Mouse (Mus musculus): Measurements from ENCODE around the gene Pnpla6.

Pnpla6 gene

DNA sequence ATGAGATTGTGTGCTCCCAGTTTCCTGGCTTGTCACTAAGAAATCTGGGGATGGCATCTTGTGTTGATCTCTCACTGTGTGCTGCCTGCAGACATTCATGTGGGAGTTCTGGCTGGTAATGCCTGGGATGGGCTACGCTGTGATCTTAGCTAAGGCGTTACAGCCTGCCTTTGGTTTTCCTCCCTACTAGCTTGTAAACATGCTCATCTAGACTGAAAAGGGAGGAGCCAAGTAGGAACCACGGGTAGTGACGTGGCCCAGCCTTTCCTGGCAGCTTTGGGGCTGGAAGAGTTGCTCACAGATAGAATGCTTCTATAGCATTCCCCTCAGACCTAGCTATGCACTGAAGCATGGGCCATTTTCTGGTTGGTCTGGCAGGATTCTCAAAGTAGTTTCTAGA is 13.0 kb upstream of the Pnpla6 start:
- intact Hi-C loops (cut with DNase I) = no loop called here

DNA sequence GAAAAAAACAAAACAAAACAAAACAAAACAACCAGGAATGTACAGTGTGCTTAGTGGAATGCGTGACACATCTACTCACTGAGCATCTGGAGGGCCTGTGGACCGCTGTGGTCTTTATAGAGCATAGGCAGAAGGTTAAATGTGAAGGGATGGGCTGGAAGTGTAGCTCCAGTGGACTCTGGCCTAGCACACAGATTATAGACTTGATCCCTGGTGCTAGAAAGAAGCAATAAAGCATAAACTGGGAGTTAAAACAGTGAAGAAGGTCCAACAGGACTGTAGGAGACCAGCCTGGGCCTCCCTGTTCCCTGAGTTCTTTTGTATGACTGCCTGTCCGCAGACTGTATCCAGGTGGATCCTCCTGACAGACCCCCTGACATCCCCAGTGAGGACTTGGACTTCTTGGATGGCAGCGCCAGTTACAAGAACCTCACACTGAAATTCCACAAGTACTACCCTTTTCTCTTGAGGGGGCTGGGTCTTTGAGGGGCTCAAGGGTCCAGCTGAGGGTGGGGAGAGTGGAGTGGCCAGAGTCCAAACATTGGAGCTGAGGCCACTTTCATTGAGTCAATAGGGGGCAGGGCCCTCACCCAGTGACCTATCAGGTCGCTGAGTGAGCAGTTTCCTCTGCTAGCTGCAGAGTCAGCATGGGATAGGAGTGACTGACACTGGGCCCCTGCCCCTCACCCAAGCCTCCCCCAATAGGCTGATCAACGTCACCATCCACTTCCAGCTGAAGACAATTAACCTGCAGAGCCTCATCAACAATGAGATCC is 7.0 kb upstream of the Pnpla6 start:
- intact Hi-C loops (cut with DNase I) = no loop called here

DNA sequence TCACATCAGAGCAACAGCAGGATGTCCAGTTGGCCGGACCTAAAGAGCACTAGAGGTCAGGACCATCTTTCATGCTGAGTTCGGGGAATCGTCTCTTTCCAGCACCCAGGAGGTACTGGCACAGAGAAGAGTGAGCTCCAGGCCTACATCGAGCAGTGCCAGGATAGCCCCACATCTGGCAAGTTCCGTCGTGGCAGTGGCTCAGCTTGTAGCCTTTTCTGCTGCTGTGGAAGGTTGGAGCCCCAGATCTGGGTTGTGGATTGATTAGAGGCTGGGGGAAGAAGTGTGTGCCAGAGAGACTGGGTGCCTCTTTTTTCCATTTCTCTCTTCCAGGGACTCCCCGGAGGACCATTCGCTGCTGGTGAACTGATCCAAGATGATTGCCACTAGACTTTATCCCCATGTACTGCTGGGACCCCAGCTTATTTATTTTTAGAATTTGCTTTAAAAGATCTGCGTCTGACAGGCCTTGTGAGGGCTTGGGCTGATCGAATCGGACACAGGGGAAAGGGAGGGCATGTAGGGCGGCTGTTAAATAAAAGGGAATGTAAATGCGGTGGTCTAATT is 420 bp upstream of the Pnpla6 start:
- intact Hi-C loops (cut with DNase I) = no loop called here

DNA sequence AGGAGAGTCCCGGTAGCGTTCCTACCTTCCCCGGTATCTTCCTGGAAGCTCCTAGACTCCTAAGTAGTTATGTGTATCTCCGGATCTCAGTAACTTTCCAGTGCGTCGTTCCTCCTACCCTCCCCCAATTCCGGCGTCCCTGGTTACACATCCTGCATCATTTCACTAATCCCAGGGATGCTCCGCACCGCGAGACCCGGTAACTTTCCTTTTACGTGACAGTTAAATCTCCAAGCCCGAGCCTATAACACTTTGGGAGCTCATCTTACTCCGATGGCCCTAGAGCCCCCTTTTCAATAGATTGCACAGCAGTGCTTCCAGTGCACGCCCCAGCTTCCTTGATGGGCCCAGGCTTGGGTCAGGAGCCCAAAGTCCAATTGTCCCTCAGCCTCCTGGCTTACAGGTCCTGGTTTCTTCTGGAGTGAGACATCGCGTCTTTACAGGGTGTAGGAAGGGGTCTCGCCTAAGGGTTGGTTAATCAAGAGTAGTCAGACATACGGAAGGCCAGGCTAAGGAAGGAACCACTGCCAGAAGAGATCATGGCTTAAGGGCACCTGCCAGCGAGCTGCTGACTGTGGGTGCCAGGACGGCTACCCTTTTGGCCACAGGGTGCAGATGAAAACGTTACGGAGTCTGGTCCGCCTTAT is 710 bp downstream of the Pnpla6 start:
- intact Hi-C loops (cut with DNase I) = no loop called here

DNA sequence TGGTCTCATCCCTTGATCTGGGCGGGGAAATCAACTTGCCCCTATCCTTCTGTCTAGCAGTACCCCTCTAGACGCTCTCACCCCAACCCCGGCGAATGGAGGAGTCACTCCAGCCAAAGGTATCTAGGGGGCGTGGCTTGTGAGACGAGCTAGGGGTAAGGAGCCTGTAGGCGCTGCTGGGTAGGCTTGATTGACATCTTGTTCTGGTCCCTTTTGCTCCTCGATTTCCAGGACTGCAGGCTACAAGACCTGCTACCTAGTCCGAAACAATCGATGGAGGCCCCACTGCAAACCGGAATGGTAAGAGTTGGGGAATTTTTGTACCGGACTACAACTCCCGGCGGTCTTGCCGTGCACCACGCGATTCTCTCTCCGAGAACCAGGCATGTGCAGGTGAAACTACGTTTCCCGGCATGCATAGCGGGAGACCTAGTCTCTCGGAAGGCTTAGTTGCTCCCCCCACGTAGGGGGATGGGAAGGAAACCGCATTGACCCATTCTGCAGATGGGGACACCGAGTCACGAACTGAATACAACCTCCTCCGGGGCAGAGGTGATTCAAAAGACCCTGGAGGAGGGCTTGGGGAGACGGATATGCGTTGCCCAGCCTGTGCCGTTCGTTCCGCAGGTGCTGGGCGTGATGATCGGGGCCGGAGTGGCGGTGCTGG is 1.4 kb downstream of the Pnpla6 start:
- intact Hi-C loops (cut with DNase I) = no loop called here

DNA sequence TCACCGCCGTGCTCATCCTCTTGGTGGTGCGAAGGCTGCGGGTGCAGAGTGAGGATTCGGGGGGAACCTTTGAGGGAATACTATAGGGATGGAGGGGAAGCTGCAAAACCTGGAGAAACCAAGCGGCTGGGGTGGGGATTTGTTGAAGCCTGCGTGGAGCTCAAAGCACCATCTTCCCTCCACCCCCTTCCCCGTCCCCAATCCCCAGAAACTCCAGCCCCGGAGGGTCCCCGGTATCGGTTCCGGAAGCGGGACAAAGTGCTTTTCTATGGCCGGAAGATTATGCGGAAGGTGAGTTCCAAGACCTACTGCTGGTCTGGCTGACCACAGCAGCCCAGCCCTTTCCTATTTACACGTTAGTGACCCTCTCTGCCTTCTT is 1.9 kb downstream of the Pnpla6 start:
- intact Hi-C loops (cut with DNase I) = no loop called here

DNA sequence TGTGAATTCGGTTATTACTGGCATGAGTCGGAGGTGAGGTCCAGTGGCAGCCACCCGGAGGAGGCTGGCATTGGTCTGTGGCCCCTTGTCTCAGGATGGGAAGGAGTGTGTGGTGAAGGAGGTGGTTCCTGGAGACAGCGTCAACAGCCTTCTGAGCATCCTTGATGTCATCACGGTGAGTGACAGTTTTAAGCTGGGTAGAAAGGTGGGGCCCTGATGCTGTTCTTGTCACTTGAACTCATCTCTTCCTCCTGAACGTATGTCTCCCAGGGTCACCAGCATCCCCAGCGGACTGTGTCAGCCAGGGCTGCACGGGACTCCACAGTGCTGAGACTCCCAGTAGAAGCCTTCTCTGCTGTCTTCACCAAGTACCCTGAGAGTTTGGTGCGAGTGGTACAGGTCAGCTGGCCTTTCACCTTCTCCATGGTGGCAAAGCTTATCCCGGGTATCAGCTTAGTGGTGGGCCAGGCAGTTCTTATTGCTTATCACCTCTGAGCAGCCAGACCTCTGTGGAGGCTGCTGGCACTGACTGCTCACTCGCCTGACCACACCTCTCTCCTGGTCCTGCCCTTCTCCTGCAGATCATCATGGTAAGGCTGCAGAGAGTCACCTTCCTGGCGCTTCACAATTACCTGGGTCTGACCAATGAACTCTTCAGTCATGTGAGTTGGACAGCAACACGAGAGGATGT is 7.0 kb downstream of the Pnpla6 start:
- intact Hi-C loops (cut with DNase I) = no loop called here

DNA sequence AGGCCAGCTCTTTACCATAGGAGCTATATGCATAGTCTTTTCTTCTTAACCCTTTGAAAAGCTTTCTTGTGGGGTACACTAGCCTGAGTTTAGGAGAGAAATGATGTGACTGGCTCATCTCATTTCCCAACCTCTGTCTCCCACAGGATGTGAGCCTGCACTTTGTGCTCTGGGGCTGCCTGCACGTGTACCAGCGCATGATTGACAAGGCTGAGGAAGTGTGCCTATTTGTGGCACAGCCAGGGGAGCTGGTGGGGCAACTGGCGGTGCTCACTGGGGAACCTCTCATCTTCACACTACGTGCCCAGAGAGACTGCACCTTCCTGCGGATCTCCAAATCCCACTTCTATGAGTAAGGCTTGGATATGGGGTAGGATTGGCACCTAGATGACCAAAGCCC is 15.6 kb downstream of the Pnpla6 start:
- intact Hi-C loops (cut with DNase I) = no loop called here

DNA sequence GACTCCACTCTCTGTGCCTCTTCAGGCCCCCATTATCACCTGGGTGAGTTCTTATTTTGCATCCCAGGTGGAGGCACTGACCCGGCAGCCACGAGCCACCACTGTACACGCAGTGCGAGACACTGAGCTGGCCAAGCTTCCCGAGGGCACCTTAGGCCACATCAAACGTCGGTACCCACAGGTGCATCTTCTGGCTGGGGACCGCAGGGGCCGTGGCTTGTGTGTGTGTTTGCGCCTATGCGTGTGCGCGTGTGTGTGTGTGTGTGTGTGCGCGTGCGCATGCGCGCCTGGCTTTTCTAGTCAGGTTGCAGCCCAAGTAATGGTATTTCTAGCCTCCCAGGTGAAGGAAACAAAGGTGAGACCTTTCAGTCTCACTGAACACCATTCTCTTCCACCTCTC is 16.8 kb downstream of the Pnpla6 start:
- intact Hi-C loops (cut with DNase I) = no loop called here

DNA sequence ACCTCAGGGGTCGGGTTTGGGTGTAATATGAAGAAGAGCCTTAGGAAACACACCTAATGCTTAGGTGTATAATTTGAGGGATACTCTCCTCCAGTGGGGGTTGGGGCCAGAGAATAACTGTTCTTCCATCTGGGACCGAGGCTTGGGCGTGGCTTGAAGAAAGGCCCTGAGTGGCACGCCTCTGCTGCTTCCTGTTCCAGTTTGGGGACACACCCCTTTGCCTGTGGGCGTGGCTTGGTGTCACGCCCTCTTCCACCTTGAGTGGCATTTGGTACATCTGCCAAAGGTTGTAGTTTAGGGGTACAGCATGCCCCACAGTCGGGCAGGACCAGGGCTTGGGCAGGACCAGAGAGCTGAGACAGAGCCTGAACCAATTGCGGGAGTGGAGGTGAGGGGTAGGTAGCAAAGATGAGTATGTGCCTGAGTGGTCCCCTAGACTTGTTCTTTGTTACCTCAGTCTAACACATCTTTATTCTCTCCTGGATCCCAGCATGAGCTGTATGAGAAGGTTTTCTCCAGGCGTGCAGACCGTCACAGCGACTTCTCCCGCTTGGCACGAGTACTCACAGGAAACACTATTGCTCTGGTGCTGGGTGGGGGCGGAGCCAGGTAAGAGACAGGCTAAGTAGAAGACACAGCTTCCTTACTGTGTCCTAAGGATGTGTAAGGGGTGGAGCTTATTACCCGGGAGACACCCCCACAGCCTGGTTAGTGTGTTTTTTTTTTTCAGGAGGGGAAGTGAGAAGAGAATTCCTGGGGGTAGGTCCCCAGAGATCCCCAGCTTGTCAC is 21.1 kb downstream of the Pnpla6 start:
- intact Hi-C loops (cut with DNase I) = no loop called here

DNA sequence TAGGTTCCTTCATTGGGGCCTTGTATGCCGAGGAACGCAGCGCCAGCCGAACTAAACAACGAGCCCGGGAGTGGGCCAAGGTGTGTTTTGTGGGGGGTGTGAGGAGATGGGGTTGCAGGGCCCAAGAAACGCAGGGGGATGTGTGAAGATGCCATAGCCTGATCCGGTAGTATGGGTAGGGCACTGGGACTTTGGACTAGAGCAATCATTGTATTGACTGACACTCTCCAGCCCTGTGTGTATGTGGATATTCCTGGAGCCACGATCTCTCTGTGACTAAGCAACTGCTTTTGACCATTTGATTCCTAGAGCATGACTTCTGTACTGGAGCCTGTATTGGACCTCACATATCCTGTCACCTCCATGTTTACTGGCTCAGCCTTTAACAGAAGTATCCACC is 21.8 kb downstream of the Pnpla6 start:
- intact Hi-C loops (cut with DNase I) = no loop called here

DNA sequence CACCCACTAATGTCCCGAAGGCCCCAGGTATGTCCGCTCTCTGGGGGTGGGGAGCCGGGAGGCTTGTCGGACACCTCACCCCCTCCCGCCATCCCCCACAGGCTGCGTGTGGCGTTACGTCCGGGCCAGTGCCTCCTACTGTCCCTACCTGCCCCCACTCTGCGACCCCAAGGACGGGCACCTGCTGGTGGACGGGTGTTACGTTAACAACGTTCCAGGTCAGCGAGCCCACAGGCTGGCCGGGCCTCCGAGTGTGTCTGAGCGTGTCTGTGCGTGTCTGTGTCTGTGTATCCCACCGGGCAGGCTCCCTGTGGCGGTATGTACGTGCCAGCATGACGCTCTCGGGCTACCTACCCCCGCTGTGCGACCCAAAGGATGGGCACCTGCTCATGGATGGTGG is 22.5 kb downstream of the Pnpla6 start:
- intact Hi-C loops (cut with DNase I) = no loop called here

DNA sequence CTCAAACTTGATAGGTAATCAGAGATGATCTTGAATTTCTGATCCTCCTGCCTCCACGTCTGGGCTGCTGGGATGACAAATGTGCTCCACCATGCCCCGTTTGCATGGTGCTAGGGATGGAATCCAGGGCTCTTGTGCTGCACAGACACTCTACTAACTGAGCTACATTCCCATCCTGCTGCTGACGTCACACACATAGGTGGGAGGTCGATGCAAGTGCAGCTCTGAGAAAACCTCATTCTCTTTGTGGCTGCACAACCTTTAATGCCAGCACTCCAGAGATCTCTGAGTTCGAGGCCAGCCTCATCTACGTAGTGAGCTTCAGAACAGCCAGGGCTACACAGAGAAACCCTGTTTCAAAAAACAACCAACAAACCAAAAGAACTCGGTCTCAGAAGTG is 24.0 kb downstream of the Pnpla6 start:
- intact Hi-C loops (cut with DNase I) = no loop called here

DNA sequence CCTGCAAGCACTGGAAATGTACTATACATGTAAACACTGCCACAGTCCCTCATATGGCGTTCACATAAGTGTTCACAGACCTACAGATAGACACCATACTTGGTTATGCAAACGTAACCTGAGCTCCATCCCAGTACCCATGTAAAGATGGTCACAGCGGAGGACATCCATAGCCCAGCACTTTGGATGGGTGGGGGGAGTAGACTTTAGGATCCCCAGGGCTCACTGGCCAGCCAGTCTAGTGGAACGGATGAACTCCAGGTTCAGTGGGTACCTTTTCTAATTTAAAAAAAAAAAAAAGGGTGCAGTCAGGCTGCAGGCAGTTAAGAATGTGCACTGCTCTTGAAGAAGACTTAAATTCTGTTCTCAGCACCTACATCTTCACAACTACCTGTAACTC is 24.9 kb downstream of the Pnpla6 start:
- intact Hi-C loops (cut with DNase I) = no loop called here

DNA sequence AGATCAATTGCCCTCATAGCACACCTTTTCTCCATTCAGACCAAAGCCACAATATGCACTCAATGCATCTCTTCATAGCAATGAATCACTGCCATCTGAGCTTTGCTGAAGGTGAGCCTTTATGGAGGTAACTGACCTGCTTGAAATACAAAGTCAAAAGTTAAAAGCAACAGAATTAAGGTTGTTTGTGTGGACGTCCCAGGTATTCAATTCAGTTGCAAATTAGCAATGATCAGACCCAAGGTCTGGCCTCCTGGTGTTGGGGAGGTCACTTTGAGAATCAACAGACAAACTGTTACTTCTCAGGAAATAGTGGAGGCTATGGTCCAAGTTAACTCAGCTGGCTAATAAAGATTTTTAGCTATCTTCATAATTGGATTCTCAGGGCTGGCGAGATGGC is 31.3 kb downstream of the Pnpla6 start:
- intact Hi-C loops (cut with DNase I) = no loop called here

DNA sequence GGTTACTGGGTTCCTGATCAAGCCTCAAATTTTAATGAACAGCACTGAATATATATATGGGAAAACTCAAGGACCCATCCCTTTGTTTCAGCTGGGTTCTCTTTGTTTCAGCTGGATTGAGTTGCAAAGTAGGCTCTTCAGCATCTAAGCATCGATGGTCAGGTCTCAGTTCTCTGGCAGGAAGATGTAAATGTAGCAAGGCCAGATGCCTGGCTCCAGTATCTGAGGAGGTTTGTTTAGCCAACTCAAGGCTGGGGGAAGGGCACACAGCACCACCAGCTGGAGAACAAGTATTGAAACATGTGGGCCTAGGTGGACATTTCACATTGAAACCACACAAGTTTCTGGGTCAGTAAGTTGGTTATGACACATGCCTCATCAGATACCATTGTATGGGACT is 37.1 kb downstream of the Pnpla6 start:
- intact Hi-C loops (cut with DNase I) = no loop called here

DNA sequence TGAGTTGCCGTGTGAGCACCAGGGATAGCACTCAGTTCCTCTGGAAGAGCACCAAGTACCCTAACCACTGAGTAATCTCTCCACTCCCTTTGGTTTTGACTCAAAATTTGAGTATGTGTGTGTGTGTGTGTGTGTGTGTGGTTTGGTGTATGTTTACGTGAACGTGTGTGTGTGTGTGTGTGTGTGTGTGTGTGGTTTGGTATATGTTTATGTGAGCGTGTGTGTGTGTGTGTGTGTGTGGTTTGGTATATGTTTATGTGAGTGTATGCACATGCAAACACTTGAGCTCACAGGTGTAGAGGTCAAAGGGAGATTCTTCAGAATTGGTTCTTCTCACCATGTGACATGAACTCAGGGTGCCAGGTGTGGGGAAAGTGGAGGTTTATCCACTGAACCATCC is 40.9 kb downstream of the Pnpla6 start:
- intact Hi-C loops (cut with DNase I) = no loop called here

DNA sequence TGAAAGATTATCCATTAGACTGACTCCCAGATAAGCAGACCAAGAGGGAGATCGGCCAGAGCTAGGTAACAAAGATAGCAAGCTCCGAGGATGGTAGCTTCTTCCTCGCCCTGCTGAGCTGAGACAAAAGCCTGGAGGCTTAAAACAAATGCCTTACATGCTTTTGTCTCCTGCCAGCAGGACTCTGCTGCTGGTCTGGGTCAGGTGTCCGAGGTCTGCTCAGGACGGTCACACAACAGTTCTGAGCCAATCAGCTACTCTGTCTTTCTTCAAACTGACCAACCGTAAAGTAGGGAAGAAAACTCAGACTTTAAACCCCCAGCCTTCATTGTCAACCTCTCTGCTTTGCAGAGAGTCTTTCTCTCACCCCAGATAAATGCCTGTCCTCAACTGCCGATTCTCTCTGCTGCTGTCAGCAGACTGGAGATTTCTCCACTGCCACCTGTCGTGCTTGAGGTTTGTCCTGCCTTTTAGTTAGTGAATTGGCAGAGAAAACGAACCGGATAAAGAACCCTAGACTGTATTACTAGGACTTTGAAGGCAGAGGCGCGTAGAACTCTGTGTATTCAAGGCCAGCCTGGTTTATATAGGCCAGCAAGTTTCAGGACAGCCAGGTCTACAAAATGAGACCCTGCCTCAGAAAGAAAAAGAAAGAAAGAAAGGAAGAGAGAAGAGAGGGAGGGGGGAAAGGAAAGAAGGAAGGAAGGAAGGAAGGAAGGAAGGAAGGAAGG is 52.6 kb downstream of the Pnpla6 start, which contains the start of gene C330021F23Rik:
TSS of gene C330021F23Rik (plus strand) at position 350 of the 731 bp plus-strand sequence.
- intact Hi-C loops (cut with DNase I) = no loop called here

DNA sequence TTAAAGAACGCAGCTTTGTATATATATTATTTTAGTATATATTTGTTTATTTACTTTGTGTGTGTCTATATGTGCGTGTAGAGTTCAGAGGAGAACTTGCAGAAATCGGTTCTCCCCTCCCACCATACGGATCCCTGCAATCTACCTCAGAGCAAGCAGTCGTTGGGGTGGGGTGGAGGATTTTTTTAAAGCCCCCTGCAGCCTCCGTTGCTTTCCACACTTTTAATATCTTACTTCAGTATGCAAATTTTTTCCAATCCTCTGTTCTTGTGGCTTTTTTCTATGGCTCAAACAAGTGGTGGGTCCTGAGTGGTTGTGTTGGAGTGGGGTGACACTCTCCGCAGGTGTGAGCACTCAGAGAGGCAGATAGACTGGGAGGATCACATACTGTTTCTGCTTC is 53.2 kb downstream of the Pnpla6 start:
- intact Hi-C loops (cut with DNase I) = no loop called here

DNA sequence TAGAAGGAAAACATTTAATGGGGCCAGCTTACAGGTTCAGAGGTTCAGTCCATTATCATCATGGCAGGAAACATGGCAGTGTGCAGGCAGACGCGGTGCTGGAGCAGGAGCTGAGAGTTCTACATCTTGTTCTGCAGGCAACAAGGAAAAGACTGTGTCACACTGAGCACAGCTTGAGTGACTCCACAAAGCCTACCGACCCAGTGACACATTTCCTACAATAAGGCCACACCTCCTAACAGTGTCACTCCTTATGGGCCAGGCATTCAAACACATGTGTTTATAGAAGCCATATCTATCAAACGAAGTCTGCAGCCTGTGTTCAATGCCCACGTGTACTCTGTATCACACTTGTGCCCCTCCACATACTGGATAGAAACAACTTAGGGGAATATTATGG is 54.6 kb downstream of the Pnpla6 start:
- intact Hi-C loops (cut with DNase I) = no loop called here
